Mouse (Mus musculus): ENCODE measurements around the gene Zbtb20.

GRCm38 (mm10) chr16:43690912-43691311 lies 815.2 kb downstream of the Zbtb20 start:
- no peak for TF ChIP-seq CTCF (IDR thresholded peaks at IDR 0.05; ENCODE audit: low read depth)
- no peak for TF ChIP-seq EP300 (IDR thresholded peaks at IDR 0.05; ENCODE audit: low read depth)

Data from liver, embryonic 14.5 days (tissue).